Mouse (Mus musculus) G1E (cell line): ENCODE measurements at regions not wholly inside any gene's neighbourhood (a gene's known extent, or its start where the extent isn't known, plus 50 kb on each side); places are given as distances from the start of the nearest gene placed in this dataset.

ENCODE experiments used
- CTCF ChIP-seq: IDR thresholded peaks from 2 replicates; pipeline ENCODE4 v1.5.1; 2012; ENCODE audit warnings: low read depth, low read length, inconsistent platforms, mixed read lengths
- GATA1 ChIP-seq: IDR thresholded peaks from 2 replicates; pipeline ENCODE4 v1.6.1; 2012; ENCODE audit warnings: borderline replicate concordance, low read length, inconsistent platforms, mixed read lengths
- POLR2AphosphoS5 ChIP-seq: IDR thresholded peaks from 2 replicates; pipeline ENCODE4 v1.6.1; 2012; ENCODE audit warnings: low read depth, low read length, inconsistent platforms; ENCODE audit not compliant: insufficient replicate concordance
- TAL1 ChIP-seq: conservative IDR thresholded peaks from 2 replicates; pipeline ENCODE4 v1.6.1; 2012; ENCODE audit warnings: low read depth, low read length, inconsistent platforms, mixed read lengths

GRCm38 (mm10) chr5:119143411-119143810 lies 527.1 kb upstream of the Tbx3 start:
- TF ChIP-seq CTCF (no peak), POLR2AphosphoS5 (no peak), GATA1 (no peak), TAL1 (no peak)
